Mouse (Mus musculus) kidney, postnatal 36 days (tissue): ENCODE measurements around the gene Hoxd12.
A peak's percentile ranks its signal among the peaks of the same experiment; 100 is the strongest.

Source experiments
- DNase-seq, 2 experiments: peaks; one replicate each; pipeline ENCODE4 v3.0.0; 2021 to 2022; ENCODE audit warnings: mixed read lengths in 2 of 2

Hoxd12 gene

GRCm38 (mm10) chr2:74696442-74697335 lies 21.9 kb downstream of the Hoxd12 start:
- peak in 1 of 2 experiments; percentile 48 for DNase-seq

DNA sequence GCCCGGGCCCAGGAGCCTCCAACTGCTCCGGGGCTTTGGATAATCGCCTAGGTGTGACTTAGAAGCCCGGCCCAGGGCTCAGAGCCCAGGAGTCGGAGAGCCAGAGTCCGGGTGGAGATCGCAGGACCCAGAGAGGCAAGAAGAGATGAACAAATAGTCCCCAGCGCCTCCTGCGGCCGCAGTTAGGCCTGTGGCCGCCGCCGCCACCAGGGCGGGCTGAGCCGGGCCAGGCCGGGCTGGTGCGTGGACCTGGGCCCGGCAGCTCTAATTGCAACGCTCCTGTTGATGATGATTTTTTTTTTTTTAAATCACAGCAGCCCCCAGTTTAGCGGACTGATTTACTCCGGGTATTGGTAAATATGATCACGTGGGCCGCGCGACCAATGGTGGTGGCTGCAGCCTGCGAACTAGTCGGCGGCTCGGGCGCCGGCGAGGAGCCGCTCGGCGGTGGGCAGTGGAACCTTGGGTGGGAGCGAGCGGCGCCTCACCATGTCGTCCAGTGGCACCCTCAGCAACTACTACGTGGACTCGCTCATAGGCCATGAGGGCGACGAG lies 22.8 kb downstream of the Hoxd12 start, which contains the start of gene Hoxd9:
TSS of gene Hoxd9 (plus strand) at position 161 of the 555 bp plus-strand sequence.
- peak; percentile 85 to 87 for DNase-seq

GRCm38 (mm10) chr2:74698201-74699052 lies 23.6 kb downstream of the Hoxd12 start:
- DNase-seq: peak in 1 of 2 experiments; percentile 61

DNA sequence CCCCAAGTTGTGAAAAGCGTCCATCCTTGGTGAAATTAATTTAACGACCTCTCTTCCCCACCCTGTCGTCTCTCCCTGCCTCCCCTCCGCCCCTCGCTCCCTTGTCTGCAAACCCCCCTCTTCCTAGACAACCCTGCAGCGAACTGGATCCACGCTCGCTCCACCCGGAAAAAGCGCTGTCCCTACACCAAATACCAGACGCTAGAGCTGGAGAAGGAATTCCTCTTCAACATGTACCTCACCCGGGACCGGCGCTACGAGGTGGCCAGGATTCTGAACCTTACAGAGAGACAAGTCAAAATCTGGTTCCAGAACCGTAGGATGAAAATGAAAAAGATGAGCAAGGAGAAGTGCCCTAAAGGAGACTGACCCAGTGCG lies 24.2 kb downstream of the Hoxd12 start:
- DNase-seq: peak in 1 of 2 experiments; percentile 48

DNA sequence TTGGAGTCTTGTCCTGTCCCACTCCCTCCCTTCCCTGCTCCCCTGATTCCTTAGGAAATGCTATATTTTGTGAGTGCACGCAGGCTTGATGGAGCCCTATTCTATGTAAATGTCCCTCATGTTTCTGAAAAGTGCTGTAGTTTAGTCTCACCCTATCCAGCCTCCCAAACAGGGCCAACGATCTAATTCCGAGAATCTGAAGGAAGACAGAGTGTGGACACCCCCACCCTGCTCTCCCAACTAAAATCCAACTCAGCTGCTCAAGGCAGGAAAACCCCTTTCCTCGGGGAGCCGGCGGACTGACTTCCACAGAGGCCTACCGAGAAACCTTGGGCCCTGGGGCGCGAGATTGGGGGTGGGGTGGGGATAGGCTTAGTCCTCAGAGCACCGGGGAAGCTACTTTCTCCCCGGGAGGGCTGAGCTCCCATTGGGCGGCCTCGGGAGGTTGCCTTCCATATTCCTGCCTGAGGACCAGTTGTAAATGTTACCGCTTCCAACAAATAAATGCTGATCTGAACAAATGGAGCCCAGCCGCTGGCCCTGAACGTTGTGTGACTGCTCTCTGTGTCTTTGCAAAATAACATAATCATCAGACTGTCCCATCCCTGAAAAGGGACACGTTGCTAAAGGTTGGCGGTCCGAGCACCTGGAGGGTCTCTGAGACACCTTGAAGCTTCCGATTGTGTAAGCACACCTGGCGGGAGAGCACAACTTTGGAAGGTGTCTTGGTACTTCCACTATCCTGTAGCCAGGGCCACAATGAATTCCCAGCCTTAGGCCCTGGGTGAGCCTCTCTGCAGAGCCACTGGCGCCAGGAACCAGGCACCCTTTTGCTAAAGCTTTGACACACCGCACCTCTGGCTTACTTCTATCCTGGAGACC lies 25.1 kb downstream of the Hoxd12 start:
- peak in 1 of 2 experiments; percentile 56 for DNase-seq

DNA sequence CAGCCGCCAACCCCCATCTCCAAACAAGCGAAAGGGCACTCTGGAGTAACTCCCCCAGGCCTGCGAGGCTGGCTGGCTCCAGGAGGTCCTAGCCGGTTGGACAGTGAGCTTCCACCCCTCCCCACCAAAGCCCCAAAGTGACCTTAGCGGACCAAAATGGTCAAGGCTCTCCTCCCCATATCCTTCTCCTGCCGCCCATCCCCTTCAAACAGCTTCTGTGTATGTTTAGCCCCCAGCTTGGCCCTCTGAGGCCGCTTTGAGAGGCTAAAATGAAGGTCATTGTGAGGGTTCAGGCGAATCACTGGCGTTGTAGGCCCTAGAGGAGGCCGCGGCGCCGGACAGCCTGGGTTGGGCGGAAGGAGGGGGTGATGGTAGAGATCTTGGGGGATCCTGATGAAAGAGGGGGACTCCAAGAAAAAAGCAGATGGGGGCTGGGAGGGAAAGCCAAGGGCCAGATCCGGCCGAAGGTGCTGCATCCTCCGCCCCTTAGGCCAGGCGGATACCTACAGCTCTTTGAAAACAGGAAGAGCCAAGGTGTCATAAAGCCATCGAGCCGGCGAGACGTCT lies 25.8 kb downstream of the Hoxd12 start:
- peak in 1 of 2 experiments; percentile 67 for DNase-seq

DNA sequence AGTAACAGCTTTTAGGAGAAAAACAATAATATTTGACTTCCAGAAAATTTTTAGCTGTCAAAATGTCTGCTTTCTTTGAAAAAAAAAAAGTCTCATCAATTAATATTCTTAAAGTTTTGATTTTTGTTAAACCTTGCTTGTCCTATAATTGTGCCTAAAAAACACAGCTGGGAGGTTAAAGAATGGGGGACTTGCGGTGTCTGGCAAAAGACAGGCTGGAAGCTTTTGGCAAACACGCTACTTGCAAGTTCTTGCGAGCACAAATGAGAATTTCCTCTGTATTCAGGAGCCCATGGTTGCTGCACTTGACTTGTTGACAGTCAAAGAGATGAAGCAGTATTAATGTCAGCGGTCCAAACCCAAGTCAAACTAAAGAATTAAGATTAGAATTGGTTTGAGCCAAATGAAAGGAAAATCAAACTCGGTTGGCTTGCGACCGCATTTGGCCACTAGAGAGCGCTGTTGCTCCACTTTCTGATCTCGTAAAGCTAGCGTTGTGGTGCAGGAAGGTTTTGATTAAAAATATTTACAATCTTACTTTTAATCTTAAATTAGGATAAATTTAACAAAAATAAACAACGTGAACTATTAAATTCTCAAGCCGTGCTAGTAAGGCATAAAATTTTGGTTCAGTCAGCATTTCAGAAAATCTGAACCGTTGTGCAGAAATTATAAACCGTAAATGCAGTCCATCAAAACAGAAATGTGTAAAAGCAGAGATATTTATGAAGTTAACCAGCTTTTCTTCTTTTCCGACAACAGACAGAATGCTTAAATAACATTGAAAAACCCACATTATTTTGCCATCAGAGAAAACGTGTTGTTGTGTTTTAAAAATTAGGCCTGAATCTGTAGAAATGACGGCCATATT lies 27.4 kb downstream of the Hoxd12 start:
- DNase-seq: peak; percentile 83 to 93

DNA sequence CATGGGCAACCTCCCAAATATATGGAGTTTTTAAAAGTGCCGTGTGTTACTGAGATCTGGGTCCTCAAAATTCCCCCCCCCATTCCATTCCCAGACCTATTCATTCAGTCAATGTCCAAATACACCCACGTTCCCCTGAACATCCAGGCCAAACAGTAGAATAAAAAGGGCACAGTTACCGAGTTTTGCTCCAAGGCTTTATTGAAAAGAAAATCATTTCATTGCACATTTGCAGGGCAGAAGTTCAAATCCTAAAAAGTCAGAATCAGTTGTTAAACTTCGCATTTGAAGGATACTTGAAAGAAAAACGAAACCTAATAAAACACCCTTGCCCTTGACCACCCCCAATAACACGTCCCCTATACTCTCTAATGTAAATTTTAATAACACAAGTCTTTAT lies 28.0 kb downstream of the Hoxd12 start:
- DNase-seq: no peak

GRCm38 (mm10) chr2:74703317-74703716 lies 28.5 kb downstream of the Hoxd12 start:
- DNase-seq: no peak

GRCm38 (mm10) chr2:74703720-74704392 lies 29.0 kb downstream of the Hoxd12 start:
- peak; percentile 81 to 82 for DNase-seq

GRCm38 (mm10) chr2:74704393-74704998 lies 29.7 kb downstream of the Hoxd12 start, which contains the start of gene Hoxd8:
Gene Hoxd8 (plus strand): TSS chr2:74704615.
- DNase-seq: peak; percentile 86 to 91

GRCm38 (mm10) chr2:74704999-74705466 lies 30.2 kb downstream of the Hoxd12 start:
- peak in 1 of 2 experiments; percentile 73 for DNase-seq

DNA sequence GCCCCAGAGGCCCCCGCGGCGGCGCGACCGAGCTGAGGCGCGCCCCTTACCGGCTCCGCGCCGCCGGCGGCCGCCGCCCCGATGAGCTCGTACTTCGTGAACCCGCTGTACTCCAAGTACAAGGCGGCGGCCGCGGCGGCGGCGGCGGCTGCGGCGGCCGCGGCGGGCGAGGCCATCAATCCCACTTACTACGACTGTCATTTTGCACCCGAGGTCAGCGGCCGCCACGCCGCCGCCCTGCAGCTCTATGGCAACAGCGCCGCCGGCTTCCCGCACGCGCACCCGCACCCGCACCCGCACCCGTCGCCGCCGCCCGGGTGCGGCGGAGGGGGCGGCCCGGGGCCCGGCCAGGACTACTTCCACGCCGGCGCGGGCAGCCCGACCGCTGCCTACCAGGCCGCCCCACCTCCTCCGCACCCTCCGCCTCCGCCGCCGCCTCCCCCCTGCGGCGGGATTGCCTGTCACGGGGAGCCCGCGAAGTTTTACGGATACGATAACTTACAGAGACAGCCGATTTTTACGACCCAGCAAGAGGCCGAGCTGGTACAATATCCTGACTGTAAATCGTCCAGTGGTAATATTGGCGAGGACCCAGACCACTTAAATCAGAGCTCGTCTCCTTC lies 30.8 kb downstream of the Hoxd12 start:
- DNase-seq: peak in 1 of 2 experiments; percentile 81

DNA sequence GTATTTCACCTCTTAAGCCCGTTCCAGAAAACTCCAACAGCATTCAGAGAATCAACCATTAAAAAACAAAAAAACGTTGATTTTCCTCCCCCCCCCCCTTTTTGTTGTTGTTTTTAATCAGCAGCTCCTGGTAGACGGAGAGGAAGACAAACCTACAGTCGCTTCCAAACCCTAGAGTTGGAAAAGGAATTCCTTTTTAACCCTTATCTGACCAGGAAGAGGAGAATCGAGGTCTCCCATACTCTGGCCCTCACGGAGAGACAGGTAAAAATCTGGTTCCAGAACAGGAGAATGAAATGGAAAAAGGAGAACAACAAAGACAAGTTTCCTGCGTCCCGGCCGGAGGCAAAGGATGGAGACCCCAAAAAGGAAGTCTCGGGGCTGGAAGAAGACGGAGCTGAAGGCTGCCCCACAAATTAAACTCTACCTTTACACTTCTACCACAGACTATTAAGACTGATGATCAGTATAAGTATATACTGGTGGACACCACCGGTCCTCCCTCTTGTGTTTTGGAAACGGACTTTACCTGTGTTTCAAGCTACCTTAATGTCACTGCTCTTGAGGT lies 31.7 kb downstream of the Hoxd12 start:
- DNase-seq: no peak

DNA sequence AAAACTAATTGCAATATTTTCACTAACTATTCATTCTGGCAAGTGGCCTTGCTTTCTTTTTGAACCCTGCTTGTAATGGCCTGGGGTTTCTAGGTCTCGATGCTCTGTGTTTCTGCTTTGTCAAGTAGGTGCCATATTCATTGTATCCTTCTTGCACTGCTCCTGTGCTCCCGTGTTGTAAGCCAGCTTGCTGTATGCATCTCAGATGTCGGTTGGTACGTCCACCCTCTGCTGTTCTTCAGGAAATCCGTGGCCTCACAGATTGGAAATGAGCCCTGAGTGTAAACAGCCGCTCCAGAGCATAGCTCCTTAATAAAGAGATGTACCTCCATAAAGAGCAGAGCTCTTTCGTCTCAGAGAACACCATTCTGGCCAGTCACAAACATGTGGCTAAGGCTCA lies 32.8 kb downstream of the Hoxd12 start:
- no peak for DNase-seq

- DNase-seq: peak in 1 of 2 experiments; percentile 56
Observed at GRCm38 (mm10) chr2:74708676-74709075, 33.9 kb downstream of the Hoxd12 start.

- DNase-seq: no peak
Observed at GRCm38 (mm10) chr2:74709465-74710419, 34.9 kb downstream of the Hoxd12 start.
